In the genomic region with DNA sequence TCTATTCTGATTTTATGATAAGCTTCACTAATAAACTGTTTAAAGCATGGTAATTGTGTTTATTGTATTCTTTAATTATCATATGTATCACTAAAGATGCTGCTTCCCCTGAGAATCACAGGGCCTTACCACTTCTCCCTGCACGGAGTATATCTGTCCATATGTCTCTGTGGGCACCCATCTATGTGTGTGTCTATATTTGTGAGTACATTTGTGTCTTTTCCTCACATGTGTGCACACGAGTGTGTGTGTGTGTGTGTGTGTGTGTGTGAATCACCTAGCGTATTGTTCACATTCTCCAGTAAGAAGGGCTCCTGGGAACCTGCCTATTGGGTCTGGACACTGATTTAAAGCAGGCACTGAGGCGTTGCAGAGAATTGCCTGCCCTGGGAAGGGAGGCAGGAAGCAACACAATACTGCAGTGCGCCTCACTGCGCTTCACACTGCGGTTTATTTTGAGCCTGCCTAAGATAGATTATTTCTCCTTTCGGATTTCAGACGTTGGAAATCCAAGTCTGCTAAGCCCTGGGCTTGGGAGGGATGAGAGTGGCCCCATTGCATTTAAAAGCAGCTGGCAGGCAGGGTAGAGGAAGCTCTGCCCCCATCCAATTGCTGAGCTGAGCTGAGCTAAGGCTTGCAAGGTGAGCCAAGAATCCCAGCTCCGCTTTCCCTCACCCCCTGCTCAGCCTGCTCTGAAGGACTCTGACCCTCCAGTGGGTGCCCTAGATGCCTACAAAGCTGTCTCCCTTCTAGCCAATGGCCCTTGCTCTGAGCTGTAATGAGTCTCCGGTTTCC, we compare ENCODE assay signal across 11 mouse cellular contexts. TPM values are rescaled to one million over a fixed set of nuclear protein-coding genes. Genes with fewer than 3 reads are reported as not detected.
DNase-seq lines count a peak whose midpoint lies in the region; ATAC-seq and TF ChIP-seq lines count a peak whose summit lies in the region.
"Had no signal": no experiment of that assay in that cellular context is flagged by ENCODE, and none has a peak within 500 bp of the region (broad histone marks: within the 10 kb centered on the region; RNA-seq: fewer than 3 reads in every experiment).

No protein-coding gene starts in this region.

- no peak overlapping the region for H3K4me3 ChIP-seq in forebrain, embryonic 16.5 days (replicated peaks; ENCODE audit: low read length)
- H3K4me3 ChIP-seq in kidney, postnatal 0 days (replicated peaks; ENCODE audit: low read depth, low read length), result no peak overlapping the region
- no peak overlapping the region for H3K4me3 ChIP-seq in midbrain, embryonic 15.5 days
- no peak overlapping the region for H3K4me3 ChIP-seq in heart, adult 2 months
- H3K4me3 ChIP-seq in heart, embryonic 10.5 days, result no peak overlapping the region
- H3K4me3 ChIP-seq: embryonic facial prominence, embryonic 13.5 days had no signal

- TF ChIP-seq EP300 in heart, adult 2 months (IDR thresholded peaks at IDR 0.05; ENCODE audit: insufficient read depth, low read depth, low read length), result no peak

- H3K4me1 ChIP-seq in forebrain, embryonic 16.5 days (replicated peaks; ENCODE audit: control insufficient read depth, insufficient read depth, low read length), result peaks cover 6% of the 10 kb centered on the region; the same call in 1 of the 2 replicates
- no peaks in the 10 kb centered on the region for H3K4me1 ChIP-seq in kidney, postnatal 0 days (replicated peaks; ENCODE audit: insufficient read depth, low read length)
- peaks cover 14% of the 10 kb centered on the region for H3K4me1 ChIP-seq in midbrain, embryonic 15.5 days
- peaks cover 1% of the 10 kb centered on the region; the same call in 1 of the 2 replicates for H3K4me1 ChIP-seq in heart, adult 2 months (ENCODE audit: control insufficient read depth, insufficient read depth, low read length)
- peaks cover 6% of the 10 kb centered on the region; the same call in 1 of the 2 replicates for H3K4me1 ChIP-seq in heart, embryonic 10.5 days
- H3K4me1 ChIP-seq: embryonic facial prominence, embryonic 13.5 days had no signal

- H3K4me2 ChIP-seq in forebrain, embryonic 16.5 days (ENCODE audit: low read length), result no peak overlapping the region
- 0 out of 2 replicates have a peak overlapping the region, but pooled peaks have one; percentile 4 for H3K4me2 ChIP-seq in kidney, postnatal 0 days (ENCODE audit: low read length)
- no peak overlapping the region for H3K4me2 ChIP-seq in midbrain, embryonic 15.5 days
- H3K4me2 ChIP-seq: embryonic facial prominence, embryonic 13.5 days had no signal

- TF ChIP-seq CTCF in brain, embryonic 14.5 days (IDR thresholded peaks at IDR 0.05; ENCODE audit: borderline replicate concordance, extremely low read depth, insufficient read depth, insufficient read length), result no peak
- TF ChIP-seq CTCF in kidney, postnatal 0 days (IDR thresholded peaks at IDR 0.05; ENCODE audit: low read depth), result no peak
- no peak for TF ChIP-seq CTCF in heart, adult 2 months (IDR thresholded peaks at IDR 0.05)

- H3K79me2 ChIP-seq in heart, adult 2 months (replicated peaks; ENCODE audit: control insufficient read depth, insufficient read depth, low read length), result no peaks in the 10 kb centered on the region

- ATAC-seq in forebrain, embryonic 16.5 days, result peak; percentile 54
- ATAC-seq in kidney, postnatal 0 days (replicated peaks; ENCODE audit: low FRiP score, low read depth), result peak; percentile 77; the same call in 1 of the 2 replicates
- ATAC-seq in midbrain, embryonic 15.5 days (replicated peaks), result peak; percentile 70

- no peaks in the 10 kb centered on the region; the same call in 1 of the 2 replicates for H3K27me3 ChIP-seq in forebrain, embryonic 16.5 days (replicated peaks; ENCODE audit: control insufficient read depth, insufficient read depth, low read length)
- no peaks in the 10 kb centered on the region for H3K27me3 ChIP-seq in kidney, postnatal 0 days (ENCODE audit: insufficient read depth, low read length)
- no peaks in the 10 kb centered on the region for H3K27me3 ChIP-seq in midbrain, embryonic 15.5 days (replicated peaks)
- no peaks in the 10 kb centered on the region for H3K27me3 ChIP-seq in heart, adult 2 months (ENCODE audit: control insufficient read depth, insufficient read depth, low read length)
- H3K27me3 ChIP-seq in heart, embryonic 10.5 days (ENCODE audit: insufficient read depth, poor library complexity, severe bottlenecking), result peaks cover 29% of the 10 kb centered on the region; the same call in 1 of the 2 replicates

- H3K27ac ChIP-seq in forebrain, embryonic 16.5 days (ENCODE audit: low read length), result peak overlapping the region; percentile 2; the same call in 1 of the 2 replicates
- H3K27ac ChIP-seq in kidney, postnatal 0 days, result no peak overlapping the region
- peak overlapping the region; percentile 71 for H3K27ac ChIP-seq in midbrain, embryonic 15.5 days
- no peak overlapping the region for H3K27ac ChIP-seq in heart, adult 2 months
- no peak overlapping the region for H3K27ac ChIP-seq in heart, embryonic 10.5 days
- H3K27ac ChIP-seq: embryonic facial prominence, embryonic 13.5 days had no signal

- TF ChIP-seq POLR2A in brain, embryonic 14.5 days (IDR thresholded peaks at IDR 0.05; ENCODE audit: borderline replicate concordance, extremely low read depth, insufficient read depth, insufficient read length, poor library complexity, severe bottlenecking), result no peak
- no peak for TF ChIP-seq POLR2A in heart, adult 2 months (IDR thresholded peaks at IDR 0.05; ENCODE audit: insufficient read depth, low read depth, low read length)

- no peaks in the 10 kb centered on the region for H3K36me3 ChIP-seq in forebrain, embryonic 16.5 days (ENCODE audit: control insufficient read depth, insufficient read depth)
- H3K36me3 ChIP-seq in kidney, postnatal 0 days (ENCODE audit: insufficient read depth, low read length), result no peaks in the 10 kb centered on the region
- H3K36me3 ChIP-seq in midbrain, embryonic 15.5 days (replicated peaks), result no peaks in the 10 kb centered on the region
- H3K36me3 ChIP-seq in heart, adult 2 months (ENCODE audit: control insufficient read depth, insufficient read depth, low read length), result no peaks in the 10 kb centered on the region
- H3K36me3 ChIP-seq in heart, embryonic 10.5 days, result no peaks in the 10 kb centered on the region
- H3K36me3 ChIP-seq: embryonic facial prominence, embryonic 13.5 days had no signal

- 26% methylated on average over 11 of the region's 11 CpGs for WGBS in forebrain, embryonic 16.5 days
- 19% methylated on average over 11 of the region's 11 CpGs for WGBS in kidney, postnatal 0 days
- WGBS in midbrain, embryonic 15.5 days, result 18% methylated on average over 11 of the region's 11 CpGs
- WGBS in heart, adult 2 months, result 34% methylated on average over 11 of the region's 11 CpGs
- 42% methylated on average over 11 of the region's 11 CpGs for WGBS in heart, embryonic 10.5 days

- H3K9ac ChIP-seq in forebrain, embryonic 16.5 days (replicated peaks; ENCODE audit: low read depth, low read length), result no peak overlapping the region
- H3K9ac ChIP-seq in kidney, postnatal 0 days (ENCODE audit: low read depth, low read length), result no peak overlapping the region
- no peak overlapping the region for H3K9ac ChIP-seq in midbrain, embryonic 15.5 days
- H3K9ac ChIP-seq in heart, adult 2 months (ENCODE audit: low read depth, low read length), result no peak overlapping the region
- H3K9ac ChIP-seq: embryonic facial prominence, embryonic 13.5 days had no signal

- intact Hi-C loops in heart, adult 2 months (cut with DNase I), result no loop called here

- peak; percentile 65 for DNase-seq in brain, embryonic 14.5 days (ENCODE audit: low read depth)
- peak; percentile 62 for DNase-seq in kidney, postnatal 0 days (ENCODE audit: low spot score)
- no peak for DNase-seq in heart, adult 2 months
- DNase-seq in embryo, embryonic 9.5 days (ENCODE audit: extremely low spot score), result no peak
- no peak for DNase-seq in thymus, postnatal 36 days
- DNase-seq in heart, embryonic 10.5 days (ENCODE audit: low spot score), result no peak

- H3K9me3 ChIP-seq in forebrain, embryonic 16.5 days (ENCODE audit: control insufficient read depth, low read length), result no peaks in the 10 kb centered on the region
- no peaks in the 10 kb centered on the region for H3K9me3 ChIP-seq in kidney, postnatal 0 days (replicated peaks; ENCODE audit: low read length)
- H3K9me3 ChIP-seq in midbrain, embryonic 15.5 days, result no peaks in the 10 kb centered on the region
- no peaks in the 10 kb centered on the region for H3K9me3 ChIP-seq in heart, embryonic 10.5 days
- H3K9me3 ChIP-seq: embryonic facial prominence, embryonic 13.5 days had no signal

RNA-seq across cellular contexts. Expression of gene Bhlhe23, which starts 48.6 kb away (rescaled TPM):
- polyA plus RNA-seq in brain, embryonic 14.5 days (2012; rRNA removed), result 8.5 and 10.6 TPM in 2 replicates
- polyA plus RNA-seq in forebrain, embryonic 16.5 days (2015; fragmentation: Nextera tagmentation; extraction: Ambion mirVana), result 0.13 and 0.75 TPM in 2 replicates
- polyA plus RNA-seq in kidney, postnatal 0 days (2015; fragmentation: Nextera tagmentation; extraction: Ambion mirVana), result not detected in 2 replicates
- 14.9 and 16.5 TPM in 2 replicates for polyA plus RNA-seq in midbrain, embryonic 15.5 days (2015; fragmentation: Nextera tagmentation; extraction: Ambion mirVana)
- not detected for total RNA-seq in heart, adult 2 months (2021)
- polyA plus RNA-seq in heart, adult 2 months (2012; rRNA removed), result not detected in 2 replicates
- 0.05 TPM in 1 of 2 replicates, not detected in the other for polyA plus RNA-seq in heart, embryonic 10.5 days (2016; fragmentation: Nextera tagmentation; extraction: Ambion mirVana)
- total RNA-seq: layer of hippocampus, postnatal 25 days; neutrophil, adult 5-6 weeks had no signal
- polyA plus RNA-seq: embryonic facial prominence, embryonic 13.5 days had no signal

Comparison
In these comparisons a context has a peak if more than half of its experiments do, and no peak if none do; other contexts are left out.
1. DNase-seq: peak in brain, embryonic 14.5 days (single experiment) and kidney, postnatal 0 days (single experiment); none in heart, adult 2 months (0 of 2), embryo, embryonic 9.5 days (single experiment), thymus, postnatal 36 days (0 of 2) and heart, embryonic 10.5 days (single experiment).
2. H3K27ac ChIP-seq: peak in forebrain, embryonic 16.5 days (single experiment) and midbrain, embryonic 15.5 days (single experiment); none in kidney, postnatal 0 days (single experiment), heart, adult 2 months (single experiment) and heart, embryonic 10.5 days (single experiment).
3. Peak in every context shown above with its lines, with median percentiles within 50 percentile points of each other: ATAC-seq.